Mouse (Mus musculus) granulocyte monocyte progenitor cell, adult 5-6 weeks (primary cell): ENCODE measurements at regions not wholly inside any gene's neighbourhood (a gene's known extent, or its start where the extent isn't known, plus 50 kb on each side); places are given as distances from the start of the nearest gene placed in this dataset.

Experiments used
- ATAC-seq: replicated peaks from 2 replicates; pipeline ENCODE4 v1.8.0; 2016; ENCODE audit warnings: mild to moderate bottlenecking, moderate TSS enrichment, inconsistent platforms; ENCODE audit not compliant: poor library complexity, severe bottlenecking

DNA sequence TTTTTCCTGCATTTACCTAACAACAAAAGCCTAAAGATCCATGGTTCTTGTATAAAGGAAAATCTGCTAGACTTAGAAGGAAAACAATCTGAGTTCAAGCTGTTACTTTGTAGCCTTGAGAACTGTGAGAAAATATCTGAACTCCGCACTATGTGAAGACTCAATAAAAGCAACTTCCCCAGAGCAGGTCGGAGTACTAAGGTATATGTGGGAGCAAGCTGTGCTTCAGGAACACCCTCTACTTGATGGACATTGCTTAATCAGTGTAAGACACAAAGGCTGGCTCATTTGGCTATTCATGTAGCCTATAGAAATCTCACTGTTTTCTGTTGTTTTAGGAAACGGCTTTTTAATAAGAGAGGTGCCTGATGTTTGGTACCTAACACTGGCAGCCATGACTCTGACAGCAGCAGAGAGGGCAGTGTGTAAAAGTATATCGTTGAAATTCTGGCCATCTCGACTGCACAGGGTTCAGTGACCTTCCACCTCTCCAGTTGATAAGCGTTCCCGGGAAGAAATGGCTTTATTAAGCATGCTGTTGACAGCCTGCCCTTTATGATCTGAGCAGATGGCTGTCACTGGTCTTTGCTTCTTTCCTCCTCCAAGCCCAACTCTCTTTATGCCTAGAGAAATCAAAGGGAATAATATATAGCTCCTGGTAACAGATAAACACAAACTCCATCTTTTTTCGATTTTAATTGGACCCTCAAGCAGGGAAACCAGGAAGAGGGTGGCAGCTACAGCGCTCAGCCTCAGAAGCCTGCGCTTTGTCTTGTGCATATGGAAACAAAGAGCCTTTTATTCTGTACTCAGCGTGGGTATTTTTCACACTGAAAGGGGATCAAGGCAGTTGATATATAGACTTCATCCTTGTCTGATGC, 443.7 kb upstream of the Sel1l start:
- no peak for ATAC-seq

DNA sequence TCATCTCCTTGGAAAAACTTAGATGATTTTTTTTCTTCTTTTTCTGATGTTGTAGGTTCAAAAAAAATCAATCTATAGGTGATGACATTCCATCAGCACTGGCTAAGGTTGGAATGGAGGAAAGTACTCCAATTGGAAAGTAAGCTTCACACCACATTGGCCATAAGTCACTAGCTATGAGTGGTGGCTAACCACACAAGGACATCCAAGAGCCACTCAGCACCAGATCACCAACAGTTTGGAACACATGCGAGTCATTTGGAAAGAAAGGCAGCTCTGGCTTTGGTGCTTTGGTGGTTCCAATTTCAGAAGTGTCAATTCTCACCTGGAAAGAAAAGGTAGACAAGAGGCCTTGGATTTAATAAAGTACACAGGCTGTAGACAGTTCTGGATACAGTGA, 442.5 kb upstream of the Sel1l start:
- no peak for ATAC-seq

DNA sequence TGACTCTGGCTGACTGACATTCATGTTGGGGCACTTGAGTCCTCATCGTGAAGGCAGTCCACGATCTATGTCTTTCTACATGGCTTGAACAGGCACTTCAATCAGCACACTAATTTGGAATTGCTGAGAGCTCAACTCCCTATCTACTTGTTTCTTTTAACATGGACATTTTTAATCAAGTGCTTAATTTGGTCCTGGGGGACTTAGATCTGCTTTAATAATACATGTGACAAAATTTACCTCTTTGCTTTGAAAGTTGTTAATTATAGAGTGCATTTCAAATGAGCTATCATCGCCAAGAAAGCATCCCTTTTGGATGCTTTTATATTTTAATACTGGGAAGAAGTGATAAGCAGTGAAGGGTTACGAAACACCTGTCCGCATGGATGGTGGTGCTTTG, 436.6 kb upstream of the Sel1l start:
- ATAC-seq = no peak

DNA sequence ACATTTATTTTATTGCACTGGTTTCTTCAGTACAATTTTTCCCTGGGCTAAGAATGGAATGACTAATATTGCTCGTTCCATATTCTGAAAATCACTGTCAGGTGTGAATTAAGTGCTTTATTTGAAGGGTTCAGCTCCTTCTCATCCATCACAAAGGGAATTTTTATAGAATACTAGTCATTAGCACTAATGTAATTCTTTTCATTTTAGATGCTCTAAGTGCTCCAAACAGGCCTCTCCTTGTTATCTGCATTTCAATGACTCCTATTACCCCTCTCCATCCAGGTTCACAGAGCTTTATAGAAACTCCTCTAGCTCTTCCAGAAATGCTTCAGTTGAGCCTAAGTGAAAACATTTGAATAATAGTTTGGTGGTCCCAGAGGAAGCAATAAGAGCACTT, 431.5 kb upstream of the Sel1l start:
- ATAC-seq = no peak

DNA sequence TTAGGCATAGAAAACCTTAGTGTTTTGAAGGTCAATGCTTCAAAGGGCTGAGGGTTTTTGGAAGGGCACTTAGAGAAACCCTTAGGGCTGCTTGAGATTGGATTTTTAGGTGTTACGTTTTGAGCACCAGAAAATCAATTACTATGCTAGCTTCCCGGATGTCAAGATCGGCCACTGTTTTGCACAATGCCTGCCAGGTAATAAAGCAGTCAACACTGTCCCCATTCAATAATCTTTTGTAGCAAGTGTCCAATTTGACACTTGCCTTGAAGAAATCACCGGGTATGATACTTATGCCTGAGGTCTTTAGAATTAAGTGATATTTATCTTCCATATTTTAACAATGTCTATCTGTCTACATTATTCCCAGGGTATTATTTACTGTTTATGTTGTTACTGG, 403.0 kb upstream of the Sel1l start:
- ATAC-seq = no peak

DNA sequence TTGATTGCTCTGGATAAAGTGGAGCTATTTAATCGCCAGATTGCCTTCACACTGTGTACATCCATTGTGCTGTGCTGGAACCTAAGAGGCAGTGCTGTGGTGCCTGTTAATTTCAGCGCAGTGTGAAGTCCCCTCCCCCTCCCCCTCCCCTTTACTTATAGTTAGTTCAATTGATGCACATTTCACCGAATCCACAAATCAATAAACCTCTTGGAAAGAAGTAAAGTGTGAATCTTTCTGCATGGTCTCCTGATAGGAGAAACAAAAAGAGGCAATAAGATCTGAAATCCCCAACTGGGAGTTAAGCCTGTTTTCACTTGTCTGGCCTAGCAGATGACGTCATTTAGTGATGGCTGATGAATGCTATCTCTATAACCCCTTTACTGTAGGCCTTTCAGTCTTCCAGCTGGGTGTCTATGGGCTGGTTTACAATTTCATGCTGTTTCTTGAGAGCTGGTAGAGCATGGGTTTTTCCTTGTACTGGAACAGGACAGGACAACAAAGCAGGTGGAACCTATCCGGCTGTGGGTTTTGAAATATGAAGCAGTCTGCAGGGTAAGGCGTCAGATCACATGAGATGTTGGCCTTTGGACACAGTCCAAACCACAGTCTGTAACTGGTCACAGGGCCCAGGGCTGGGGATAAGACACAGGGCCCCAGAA, 398.0 kb upstream of the Sel1l start:
- no peak for ATAC-seq

DNA sequence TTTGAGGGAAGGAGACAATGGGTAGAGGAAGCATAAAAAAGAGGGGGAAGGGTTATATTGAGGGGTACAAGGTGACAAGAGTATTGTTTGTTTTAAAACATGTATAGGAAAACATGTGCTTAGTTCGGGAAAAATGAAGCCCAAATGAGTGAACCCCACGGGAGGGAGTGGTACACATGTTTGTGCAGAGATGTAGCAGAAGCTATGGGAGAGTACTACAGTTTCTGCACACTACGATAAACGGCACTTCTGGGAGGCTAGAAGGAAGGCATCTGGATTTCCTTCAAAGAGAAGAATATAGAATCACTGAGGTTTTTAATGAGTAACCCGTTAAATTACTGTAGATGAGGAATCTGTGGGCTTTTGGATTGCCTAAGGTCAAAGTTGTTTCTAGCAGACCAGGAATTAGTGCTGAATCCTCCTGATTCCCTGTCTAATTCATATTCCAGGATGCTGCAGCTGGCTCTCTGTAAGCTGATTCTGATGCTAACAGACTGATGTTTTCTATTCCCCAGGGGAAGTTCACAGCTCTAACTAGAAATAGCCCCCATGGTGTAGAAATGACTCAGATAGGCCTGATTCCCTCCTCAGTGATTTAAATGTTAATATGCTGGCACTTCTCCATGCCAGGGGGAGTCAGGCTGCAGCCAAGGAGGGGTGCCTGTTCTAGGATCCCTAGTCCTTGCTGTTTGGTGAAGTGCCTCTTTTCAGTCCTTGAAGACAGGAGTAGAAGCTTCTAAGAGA, 391.2 kb upstream of the Sel1l start:
- no peak for ATAC-seq

DNA sequence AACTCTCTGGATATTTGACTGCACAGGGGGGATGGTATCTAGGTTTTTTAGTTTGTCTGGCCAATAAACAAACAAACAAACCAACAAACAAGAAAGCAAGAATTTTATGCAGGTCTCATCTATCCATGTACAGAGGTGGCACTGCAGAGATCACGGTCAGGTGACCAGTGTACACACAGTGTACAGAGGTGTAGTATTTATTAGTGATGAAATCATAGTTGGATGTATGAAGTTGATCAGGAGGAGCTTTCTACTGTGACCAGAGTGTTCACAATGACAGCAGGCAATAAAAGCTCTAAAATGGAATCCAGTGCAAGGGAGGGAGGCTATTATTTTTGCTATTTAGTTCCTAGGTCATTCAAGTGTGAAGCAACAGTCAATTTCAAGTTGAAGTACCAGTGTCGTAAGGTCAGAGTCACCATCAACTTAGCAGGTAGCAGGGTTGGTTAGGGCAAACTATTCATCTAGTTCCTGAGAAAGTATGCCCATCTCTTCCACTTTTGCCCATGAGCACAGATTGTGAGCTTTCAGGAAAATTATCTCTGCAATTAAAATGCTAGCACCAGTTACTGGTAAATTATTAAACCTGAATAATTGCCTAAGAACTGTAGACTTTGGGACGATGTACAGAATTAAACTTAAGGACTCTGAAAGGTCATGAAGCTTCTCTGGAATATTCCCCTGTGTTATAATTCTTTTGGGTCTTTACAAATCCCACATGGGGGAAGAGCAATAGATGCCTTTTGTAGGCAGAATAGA, 384.9 kb upstream of the Sel1l start:
- ATAC-seq = no peak

DNA sequence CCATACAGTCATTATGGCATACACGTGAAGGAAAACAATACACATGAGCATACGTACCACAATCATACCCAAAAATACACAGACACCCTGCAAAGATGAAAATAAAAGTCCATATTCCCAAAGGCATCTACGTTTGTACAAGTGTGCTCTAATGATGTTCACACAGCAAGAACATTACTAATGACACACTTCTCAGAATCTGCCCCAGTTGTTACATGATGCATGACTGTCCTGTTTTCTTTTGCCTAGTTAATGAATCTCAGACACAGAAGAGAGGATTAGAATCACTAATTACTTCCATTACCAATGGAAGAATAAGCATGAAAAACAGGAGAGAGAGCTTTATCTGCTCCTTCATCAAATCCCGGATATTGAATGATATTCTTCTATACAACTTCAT, 379.6 kb upstream of the Sel1l start:
- no peak for ATAC-seq

DNA sequence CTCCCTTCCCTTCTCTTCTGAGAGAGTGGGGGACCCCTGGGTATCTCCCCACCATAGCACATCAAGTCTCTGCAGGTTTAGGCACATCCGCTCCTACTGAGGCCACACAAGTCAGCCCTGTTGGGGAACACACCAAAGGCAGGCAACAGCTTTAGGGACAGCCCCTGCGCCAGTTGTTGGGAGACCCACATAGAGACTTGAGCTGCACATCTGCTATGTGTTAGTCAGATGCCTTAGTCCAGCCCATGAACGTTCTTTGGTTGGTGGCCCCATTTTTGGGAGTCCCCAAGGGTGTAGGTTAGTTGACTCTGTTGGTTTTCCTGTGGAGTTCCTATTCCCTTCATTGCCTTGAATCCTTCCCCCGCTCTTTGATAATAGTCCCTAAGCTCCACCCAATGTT, 354.4 kb upstream of the Sel1l start:
- ATAC-seq = no peak

DNA sequence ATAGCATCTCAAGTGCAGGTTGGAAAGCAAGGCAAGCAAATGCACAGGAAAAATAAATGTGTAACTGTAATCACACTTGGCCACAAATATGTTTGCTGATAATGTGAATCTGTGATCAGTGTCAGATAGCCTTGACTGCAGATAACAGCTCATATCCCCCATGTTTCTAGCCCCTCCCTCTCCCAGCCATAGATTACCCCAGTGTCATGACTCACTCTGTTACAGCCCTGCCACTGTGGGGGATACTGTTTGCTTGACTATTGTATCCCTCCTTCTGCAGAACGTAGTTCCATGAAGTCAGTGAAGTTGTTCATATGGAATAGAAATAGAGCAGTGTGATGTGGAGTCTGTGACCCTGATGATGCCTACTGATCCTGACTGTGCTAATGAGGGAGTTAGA, 351.6 kb upstream of the Sel1l start:
- ATAC-seq = no peak

DNA sequence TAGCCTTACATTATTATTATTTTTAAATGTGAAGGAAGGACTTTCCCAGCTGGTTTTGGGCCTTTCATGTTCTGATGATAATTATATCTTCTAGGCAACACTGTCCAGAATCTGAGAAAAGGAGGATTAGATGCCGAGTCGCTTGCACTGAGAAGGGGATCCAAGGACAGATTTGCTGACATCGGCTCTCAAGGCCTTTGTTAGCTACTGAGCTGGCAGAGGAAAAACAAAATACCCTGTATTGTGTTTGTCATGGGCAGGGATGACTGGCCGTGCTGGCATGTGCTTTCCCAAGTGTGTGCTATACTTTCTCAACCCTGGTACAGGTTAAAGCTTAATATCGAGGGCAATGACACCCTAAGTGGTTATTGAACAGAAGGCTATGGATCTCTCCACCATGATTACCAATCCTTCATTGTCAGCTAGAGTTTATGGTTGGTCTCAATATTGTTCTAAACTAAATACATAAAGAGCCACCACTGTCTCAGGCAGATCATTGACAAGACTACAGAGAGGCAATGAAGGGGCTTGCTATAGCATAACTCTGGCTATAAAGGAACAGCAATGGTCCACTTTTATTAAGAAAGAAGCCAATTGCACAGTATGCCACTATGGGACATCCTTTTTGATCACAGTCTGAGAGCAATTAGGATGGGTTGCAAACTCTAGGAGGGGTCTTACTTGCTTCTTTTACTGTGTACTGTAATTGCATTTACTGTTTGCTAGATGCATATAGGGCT, 350.0 kb upstream of the Sel1l start:
- ATAC-seq = no peak

DNA sequence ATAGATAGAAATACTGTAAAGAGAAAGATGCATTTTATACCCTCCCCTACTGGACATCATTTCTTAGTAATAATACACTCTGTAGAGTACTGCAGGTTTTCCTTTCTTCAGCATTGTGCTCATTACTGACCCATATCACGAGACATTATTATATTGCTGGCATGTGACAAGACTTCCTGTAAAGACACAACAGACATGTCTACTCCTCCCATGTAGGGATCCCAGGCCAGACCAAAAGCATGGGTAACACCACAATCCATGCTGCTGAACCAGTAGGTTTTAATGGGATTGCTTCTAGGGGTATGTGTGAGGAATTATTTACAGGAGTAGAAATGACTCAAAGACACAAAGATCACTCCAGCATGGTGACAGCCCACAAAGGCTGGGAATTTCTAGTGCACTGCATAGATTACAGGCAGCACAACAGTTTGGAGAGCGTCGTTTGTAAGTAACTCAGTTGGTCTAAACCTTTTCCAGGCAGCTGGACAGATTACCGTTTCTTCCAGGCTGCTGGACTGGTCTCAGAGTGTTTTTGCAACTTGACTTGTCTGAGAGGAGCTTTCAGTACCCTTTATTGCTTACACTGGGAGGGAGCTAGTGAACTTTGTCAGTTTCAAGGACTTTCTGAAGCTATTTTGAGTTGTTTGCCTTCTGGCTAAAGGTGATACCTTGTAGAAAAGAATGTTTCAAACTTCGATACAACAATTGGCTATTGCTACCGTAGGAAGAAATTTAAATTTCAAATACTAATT, 345.2 kb upstream of the Sel1l start:
- ATAC-seq = no peak

DNA sequence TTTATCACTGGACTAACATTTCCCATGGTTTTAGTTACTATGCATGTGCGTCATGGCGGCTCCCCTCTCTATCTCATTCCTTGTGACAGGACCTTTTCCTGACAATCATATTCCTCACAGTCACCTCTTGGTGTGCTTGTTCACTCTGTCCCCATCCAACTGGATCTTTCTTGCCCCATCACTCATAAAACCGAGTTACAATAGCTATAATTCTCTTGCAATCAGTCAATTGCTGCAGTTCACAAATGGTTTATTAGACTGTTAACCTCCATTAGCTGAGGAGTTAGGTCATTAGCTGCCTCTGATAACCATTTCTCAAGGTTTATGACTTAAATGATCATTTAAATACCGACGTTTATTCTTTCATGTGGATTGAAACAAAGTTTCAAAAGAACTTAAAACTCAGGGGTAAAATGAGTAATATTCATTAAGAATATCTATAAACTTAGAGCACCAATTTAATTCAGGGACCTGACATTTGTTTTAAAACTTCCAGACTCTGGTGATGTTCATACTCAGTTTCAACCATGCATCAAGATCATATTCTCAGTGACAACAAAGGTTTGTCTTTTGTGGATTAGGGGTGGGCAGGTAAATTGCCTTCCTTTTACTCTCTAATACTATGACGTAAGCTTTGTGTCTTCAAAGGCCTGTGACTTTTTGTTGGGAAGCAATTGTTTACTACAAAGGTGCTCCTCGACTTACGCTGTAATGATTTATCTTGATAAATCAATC, 344.4 kb upstream of the Sel1l start:
- no peak for ATAC-seq

DNA sequence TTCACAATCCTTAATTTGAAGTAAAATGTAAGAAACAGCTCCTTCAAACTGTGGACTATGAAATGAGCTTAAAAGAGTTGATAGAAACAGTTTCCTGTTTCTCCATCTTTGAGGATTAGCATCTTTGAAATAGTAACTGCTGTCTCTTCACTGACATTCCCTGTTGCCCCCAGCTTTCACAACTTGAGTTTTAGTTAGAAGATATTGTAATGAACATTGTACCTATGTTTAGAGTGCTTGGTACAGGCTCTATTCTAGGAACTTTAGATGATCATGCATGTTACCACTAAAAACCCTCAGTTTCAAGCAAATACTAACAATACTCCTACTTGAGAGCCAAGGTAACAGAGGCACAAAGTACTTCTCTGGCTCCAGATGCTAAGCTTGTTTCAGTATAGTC, 340.1 kb upstream of the Sel1l start:
- no peak for ATAC-seq

DNA sequence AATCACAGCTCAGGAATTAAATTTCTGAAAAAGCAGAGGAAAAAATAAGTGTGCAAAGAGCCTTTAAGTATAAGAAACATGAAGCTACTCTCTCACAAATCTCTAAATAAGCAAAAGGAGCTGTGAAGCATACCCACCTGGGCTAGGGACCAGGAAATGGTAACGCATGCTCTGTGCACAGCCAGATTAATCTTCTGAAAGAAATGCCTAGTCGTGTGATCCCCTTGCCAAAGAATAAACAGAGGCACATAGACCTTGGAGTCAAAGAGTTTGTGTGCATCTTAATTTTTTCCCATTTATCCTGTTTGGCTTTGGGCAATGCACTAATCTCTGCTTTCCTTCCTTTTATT, 338.2 kb upstream of the Sel1l start:
- ATAC-seq = no peak

DNA sequence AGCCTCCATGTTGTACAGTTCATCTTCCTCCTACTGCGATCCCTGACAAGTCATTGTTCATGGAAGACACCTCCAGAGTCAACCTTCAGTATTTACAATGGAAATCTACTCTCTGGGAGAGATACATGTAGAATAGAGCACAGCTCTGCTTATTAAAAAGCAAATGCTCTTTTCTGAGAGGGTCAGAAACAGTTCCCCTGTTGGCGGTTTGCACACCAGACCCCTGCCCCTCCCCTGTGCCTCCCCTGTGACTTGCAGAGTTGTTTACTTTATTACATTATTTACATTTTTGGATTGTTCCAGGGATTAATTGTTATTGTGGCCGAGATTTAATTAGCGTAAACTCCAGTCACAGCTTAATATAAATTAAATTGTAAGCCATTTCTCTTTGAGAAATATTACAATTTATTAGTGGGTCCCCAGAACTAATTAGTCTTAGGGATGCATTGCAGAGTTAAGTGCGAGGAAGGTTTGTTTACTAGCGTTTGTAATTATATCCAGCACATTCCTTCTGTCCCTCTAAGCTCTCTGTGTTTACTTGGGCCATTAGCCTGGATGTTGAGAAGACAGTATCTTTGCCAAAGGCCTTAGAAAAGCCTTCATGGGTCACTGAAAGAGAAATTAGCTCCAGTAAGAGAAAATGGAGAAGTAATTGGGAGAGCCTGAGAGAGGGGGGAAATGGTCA, 337.6 kb upstream of the Sel1l start:
- no peak for ATAC-seq

DNA sequence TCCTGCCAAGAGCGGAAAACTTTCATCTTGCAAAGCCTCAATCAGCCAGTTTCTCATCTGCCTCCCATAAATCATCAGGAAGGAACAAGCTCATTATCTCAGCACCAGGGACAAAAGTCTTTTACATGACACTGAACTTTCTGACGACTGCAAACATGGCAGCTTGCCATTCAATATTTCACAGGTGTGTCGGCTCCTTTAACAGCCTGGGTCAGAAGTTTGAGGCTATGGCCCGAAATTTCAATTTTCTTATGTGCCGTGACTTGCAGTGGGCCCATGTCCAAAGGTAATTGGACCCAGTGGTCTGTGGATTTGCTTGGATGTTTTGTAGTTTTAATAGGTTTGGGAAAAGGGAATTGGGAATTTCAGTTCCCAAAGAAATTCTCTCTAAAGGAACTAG, 330.3 kb upstream of the Sel1l start:
- no peak for ATAC-seq
